Mouse (Mus musculus) cerebellum, adult (tissue): ENCODE results near the gene Rbm6.
A peak's percentile ranks its signal among the peaks of the same experiment; 100 is the strongest.

Experiments used
- ATAC-seq: cut with Nextera tagmentation; 2 replicates; pipeline ENCODE4 v1.9.2; 2017; ENCODE audit warnings: mild to moderate bottlenecking, moderate library complexity, mixed read lengths; ENCODE audit not compliant: insufficient number of reproducible peaks, low FRiP score, low TSS enrichment

Rbm6 gene

DNA sequence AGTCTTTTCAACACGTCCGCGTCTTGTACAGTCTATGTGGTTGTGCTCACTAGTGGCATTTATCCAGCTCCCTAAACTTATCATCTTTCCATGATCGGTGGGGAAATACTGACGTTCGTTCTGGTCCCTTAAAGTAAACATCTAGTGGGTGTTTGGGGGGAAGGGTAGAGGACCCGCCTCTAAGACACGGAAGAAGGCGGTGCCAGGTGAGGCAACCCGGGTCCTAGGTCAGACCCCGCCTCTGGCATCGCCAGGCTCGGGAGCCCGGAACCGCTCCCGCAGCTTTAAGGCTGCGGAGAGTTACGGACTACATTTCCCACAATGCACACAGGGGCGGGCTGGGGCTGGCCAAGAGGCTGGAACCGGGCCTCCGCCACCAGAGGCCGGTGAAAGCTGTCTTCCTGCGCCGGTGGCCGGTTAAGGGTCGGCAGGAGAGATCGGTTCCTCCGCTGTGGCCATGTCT lies 14.8 kb upstream of the Rbm6 start, which contains the start of gene Mon1a:
TSS of gene Mon1a (plus strand) at position 348 of the 463 bp plus-strand sequence.
- ATAC-seq, result peak; percentile 97

GRCm38 (mm10) chr9:107880411-107880810 lies 7.4 kb upstream of the Rbm6 start:
- no peak for ATAC-seq

- peak; percentile 100 for ATAC-seq
Measured at GRCm38 (mm10) chr9:107872350-107873098, 513 bp downstream of the Rbm6 start.

- ATAC-seq, result no peak
Measured at GRCm38 (mm10) chr9:107866081-107866480, 7.0 kb downstream of the Rbm6 start.

DNA sequence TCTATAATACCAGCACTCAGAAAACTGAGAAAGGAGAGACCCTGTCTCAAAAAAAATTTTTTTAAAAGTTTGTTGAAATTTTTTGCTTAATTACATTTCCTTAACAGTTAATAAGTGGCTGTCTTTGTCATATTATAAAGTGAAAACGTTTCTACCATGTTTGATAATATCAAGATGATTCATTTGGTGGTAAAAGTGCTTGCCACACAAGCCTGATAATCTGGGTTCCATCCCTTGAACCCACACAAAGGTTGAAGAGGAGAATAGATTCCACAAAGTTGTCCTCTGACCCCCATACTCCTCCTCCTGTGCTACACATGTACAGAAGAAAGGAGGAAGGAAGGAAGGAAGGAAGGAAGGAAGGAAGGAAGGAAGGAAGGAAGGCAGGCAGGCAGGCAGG lies 8.5 kb downstream of the Rbm6 start:
- ATAC-seq, result no peak

DNA sequence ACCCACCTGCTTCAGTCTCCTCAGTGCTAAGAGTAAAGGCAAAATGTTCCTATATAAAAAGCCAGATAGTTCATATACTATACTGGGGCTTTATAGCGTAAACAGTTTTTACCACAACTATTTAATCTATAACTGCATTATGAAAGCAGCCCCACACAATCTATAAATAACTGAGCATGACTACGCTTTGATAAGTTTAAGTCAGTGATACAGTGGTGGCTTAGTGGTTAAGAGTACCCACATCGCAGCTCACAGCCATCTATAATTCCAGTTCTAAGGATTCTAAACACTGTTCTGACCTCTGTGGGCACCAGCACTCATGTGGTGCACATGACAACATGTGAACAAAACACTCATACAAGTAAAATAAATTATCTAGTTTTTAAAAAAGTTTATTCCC lies 14.7 kb downstream of the Rbm6 start:
- ATAC-seq, result no peak

- ATAC-seq, result no peak
Measured at GRCm38 (mm10) chr9:107848922-107849321, 24.1 kb downstream of the Rbm6 start.

DNA sequence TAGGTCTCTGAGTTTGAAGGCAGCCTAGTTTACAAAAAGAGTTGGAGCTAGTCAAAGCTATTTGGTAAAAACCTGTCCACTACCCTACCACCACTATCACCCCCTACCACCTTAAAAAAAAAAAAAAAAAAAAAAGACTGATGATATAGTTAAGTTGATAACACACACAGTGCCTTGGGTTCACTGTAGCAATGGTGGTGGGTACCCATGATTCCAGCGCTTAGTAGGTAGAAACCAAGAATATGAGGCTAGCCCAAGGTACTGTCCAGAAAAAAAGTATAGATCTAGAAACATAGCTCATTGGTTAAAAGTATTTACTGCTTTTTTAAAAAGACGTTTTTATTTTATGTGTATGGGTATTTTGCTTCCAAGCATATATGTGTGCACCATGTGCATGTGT lies 30.3 kb downstream of the Rbm6 start:
- ATAC-seq, result no peak

- ATAC-seq, result no peak
Measured at GRCm38 (mm10) chr9:107838869-107839268, 34.2 kb downstream of the Rbm6 start.

- ATAC-seq, result no peak
Measured at GRCm38 (mm10) chr9:107833826-107834225, 39.2 kb downstream of the Rbm6 start.

DNA sequence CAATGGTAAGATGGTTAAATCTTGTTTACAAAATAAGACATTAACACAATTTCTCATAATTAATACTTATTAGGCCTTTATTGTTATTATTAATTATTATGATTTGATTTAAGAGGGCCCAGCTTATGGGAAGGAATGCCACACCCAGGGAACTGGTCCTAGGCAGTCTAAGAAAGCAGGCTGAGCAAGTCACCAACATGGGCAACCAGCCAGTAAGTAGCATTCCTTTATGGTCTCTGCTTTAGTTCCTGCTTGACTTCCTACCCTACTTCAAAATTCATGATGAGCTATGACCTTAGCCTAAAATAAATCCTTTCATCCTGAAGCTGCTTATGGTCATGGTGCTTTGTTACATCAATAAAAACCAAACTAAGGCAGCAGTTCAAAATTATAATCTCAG lies 41.3 kb downstream of the Rbm6 start:
- no peak for ATAC-seq

DNA sequence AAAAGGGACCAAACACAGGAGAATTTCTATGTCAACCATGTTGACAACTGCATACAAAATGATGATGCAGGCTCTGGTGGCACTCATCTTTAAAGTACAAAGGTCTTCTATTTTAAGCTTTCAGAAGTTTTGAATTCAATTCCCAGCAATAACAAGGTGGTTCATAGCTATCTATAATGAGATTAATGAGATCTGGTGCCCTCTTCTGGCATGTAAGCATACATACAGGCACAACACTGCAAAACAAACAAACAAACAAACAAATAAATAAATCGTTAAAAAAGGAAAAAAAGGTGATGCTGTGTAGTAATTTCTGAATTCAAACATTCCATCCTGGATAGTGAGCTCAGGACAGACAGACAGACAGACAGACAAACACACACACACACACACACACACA lies 60.9 kb downstream of the Rbm6 start:
- no peak for ATAC-seq

- ATAC-seq, result no peak
Measured at GRCm38 (mm10) chr9:107810985-107811384, 62.1 kb downstream of the Rbm6 start.

DNA sequence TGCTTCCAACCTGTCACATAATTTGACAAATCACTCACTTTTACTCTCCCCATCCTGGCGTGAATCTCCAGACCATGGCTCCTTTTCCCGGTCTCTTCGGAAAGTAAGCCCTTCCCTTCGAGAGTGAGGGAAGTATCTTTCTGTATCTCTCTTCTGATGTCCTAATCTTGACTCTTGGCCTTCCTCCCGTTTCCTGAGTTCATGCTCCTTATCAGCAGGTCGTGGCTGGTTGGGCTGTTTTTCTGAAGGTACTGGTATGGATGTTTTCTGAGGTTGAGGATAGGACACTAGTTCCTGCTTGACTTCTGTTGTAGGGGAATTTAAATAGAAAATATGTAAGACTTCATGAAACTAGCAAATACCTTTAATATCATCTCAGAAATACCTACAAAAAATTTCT lies 81.3 kb downstream of the Rbm6 start:
- no peak for ATAC-seq

DNA sequence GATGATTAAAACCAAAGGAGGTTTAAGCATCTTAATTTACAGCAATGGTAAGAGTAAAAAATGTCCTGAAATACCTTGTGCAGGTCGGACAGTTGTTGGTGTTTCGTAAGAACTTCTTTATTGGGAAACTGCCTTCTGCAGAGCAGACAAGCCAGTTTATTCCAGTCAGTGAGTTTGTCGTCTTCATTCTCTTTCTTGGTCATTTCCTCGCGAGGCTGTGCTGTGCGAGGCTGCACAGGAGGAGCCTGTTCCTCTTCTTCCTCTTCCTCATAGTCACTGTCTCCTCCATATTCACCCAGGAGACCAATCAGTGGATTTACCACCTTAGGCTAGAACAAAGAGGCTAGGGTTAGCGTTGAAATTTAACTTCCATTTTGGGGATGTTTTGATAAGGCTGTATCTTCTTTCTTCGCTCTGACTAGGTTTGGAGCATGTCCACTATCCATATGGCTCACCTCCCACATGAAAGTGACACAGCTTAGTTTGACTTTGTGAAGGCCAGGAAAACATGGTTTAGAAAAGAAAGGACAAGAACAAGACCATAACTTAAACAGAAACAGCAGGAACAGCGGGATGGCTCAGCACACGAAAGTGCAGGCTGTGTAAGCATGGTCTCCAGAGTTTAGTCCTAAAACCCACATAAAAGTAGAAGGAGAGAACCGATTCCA lies 90.4 kb downstream of the Rbm6 start:
- ATAC-seq, result no peak

GRCm38 (mm10) chr9:107776809-107777208 lies 96.2 kb downstream of the Rbm6 start:
- no peak for ATAC-seq

DNA sequence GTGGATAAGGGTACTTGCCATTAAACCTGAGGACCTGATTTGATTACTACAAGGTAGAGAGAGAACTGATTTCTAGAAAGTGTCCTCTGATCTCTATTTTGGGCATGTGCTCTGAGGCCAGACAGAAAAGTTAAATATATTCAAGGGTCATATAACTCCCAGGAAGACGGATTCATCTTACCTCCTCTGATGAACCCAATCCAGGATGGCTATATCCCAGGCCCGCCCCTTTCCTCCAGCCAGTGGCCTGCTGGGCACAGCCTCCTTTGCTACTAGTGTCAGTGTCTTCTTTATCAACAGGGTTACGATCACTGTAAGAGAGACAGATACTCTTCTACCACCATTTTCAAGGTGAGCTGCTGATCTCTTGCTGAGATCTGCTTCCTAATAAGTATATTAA lies 98.6 kb downstream of the Rbm6 start:
- no peak for ATAC-seq

- ATAC-seq, result no peak
Measured at GRCm38 (mm10) chr9:107771782-107772181, 101.3 kb downstream of the Rbm6 start.

- peak; percentile 97 for ATAC-seq
Measured at GRCm38 (mm10) chr9:107770374-107771290, 102.4 kb downstream of the Rbm6 start, which contains the start of gene Rbm5. Gene Rbm5 (minus strand): TSS chr9:107770996.

DNA sequence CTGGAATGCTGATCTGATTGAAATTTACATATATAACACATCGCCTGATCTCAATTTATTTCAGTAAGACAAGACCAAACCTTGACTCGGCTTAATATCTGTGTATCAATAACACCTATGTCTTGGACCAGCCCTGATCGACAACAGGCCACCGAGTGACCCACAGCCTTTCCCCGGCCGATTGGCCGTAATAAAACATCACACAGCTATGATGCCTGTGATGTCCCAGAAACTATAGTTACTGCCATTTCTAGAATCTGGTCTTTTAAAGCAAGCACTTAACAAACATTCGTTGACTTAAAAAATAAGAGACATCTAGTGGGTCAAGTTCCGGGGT lies 103.0 kb downstream of the Rbm6 start:
- no peak for ATAC-seq

GRCm38 (mm10) chr9:107769445-107770000 lies 103.5 kb downstream of the Rbm6 start:
- no peak for ATAC-seq
